Mouse (Mus musculus) olfactory bulb, adult 2 months (tissue): ENCODE measurements around the gene Shld1.

Source experiments
- CTCF ChIP-seq: fragments of 200-500 bp; IDR thresholded peaks from 2 replicates; pipeline ENCODE4 v1.5.1; 2012; ENCODE audit warnings: low read depth, mild to moderate bottlenecking, low read length, moderate library complexity; ENCODE audit not compliant: insufficient read depth
- POLR2A ChIP-seq: fragments of 200-500 bp; IDR thresholded peaks from 2 replicates; pipeline ENCODE4 v1.6.1; 2012; ENCODE audit warnings: mild to moderate bottlenecking, low read depth, low read length, moderate library complexity; ENCODE audit not compliant: insufficient read depth

DNA sequence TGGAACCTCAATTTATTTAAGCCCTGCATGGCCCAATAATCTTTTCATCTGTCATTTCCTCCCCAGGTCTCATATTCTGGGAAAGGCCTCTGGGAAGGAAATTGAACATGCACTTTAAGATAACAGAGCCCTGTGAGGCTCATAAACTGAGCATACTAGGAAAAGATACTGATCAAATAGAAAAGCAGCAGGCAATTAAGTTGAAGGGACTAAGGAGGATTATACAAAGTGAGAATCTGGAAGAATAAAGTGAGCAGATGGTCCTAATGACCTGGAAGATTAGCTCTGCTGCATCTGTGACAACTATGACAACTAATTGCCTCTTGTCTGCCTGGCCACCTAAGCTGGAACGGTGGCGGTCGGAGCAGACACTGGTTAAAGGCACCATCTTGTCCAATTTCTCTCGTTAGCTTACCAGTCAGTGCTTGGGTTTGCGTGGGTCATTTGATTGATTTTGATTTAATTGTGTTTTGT, 37.3 kb downstream of the Shld1 start:
- TF ChIP-seq POLR2A (no peak), CTCF (no peak)
